Mouse (Mus musculus): ENCODE results near the gene Slc32a1. TPM values are rescaled to one million over a fixed set of nuclear protein-coding genes. Genes with fewer than 3 reads are reported as not detected.

The Slc32a1 gene
- not detected in 2 replicates for polyA plus RNA-seq (2012; rRNA removed)

DNA sequence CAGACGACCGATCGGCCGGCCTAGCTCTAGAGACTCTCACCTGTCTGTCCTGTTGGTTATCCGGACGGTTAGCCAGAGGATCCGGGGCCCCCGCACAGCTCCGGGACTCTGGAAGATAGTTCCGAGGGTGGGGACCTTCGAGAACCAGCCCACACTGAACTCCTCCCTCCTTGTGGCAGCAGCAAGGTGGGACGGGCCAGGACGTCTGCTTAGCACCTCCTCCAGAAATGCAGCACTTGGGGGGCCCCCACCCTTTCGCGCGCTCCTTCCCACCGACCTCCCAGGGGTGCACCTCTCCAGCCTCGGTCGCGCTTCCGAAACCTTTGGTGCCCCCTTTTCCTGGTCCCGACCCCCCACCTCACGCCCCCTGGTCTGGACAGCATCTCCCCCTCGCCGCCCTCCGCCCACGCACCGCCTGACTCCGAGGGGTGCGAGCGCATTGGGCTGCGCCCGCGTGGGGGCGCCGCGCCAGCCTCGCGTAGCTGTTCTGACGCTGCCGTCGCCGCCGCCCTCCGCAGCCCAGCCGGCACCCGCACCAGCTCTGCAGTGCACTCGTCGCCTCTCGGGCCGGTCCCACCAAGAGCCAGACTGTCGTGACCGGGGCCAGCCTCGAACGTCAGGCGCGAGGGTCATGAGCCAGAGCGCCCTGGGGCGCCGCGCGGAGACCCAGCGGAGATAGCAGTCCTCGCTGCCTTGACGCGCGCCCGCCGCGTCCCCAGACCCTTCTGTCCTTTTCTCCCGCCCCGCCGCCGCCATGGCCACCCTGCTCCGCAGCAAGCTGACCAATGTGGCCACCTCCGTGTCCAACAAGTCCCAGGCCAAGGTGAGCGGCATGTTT, at the start of gene Slc32a1:
Slc32a1 (plus strand) TSS at position 280 of the 838 bp plus-strand sequence.

DNA sequence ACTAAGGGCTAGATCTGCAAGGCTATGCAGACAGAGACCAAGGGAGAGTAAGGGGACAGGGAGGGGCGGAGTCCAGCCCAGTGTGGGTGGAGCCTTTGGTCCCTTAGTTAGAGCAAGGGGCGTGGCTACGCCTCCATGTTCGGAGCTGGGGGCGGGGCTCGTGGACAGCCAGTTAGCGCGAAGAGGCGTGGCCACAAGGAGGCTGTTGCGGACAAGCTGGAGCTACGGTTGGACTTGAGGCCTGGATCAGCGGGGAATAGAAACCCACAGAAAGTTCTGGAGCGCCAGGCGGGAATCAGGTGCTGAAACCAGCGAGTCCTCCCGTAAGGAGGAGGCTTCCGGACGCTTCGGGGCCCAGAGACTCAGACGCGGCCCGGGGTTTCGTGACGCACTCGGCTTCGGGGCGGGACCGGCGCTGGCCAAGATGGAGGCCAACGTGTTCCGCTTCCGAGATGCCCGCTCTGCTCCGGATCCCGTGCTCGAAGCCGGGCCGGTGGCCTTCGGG, 14.2 kb downstream of the Slc32a1 start, which contains the start of gene Actr5:
Actr5 (plus strand) TSS at position 171 of the 505 bp plus-strand sequence.

DNA sequence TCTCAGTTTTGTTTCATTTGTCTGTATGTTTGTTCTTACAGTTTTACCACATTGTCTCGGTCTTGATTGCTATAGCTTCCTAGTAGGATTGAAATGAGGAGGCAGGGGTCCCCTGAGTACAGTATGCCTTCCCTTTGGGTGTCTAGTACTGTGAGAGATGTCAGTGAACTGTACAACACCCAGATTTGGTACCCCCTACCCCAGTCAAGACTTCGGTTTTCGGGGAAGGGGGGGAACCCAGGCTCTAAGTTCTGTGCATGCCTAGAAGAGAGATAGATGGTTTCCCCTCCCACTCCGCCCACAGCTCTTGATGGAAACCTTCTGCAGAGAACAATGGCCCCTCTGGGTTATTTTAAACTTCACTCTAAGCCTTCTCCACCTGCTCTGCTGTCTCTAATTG, 54.5 kb downstream of the Slc32a1 start, which contains the start of gene Ppp1r16b:
Ppp1r16b (plus strand) TSS at position 301 of the 400 bp plus-strand sequence.

Other genes starting within 250 kb of the Slc32a1 start
- 3.7 and 5.2 TPM in 2 replicates for gene Snhg11, start 235.1 kb upstream of the Slc32a1 start, polyA plus RNA-seq (2012; rRNA removed)
- 22.5 TPM in 2 replicates for gene Ralgapb, start 200.9 kb upstream of the Slc32a1 start, polyA plus RNA-seq (2012; rRNA removed)
- 2.0 and 2.2 TPM in 2 replicates for gene Adig, start 108.2 kb upstream of the Slc32a1 start, polyA plus RNA-seq (2012; rRNA removed)
- 0.10 TPM in 1 of 2 replicates, not detected in the other for gene Arhgap40, start 98.0 kb upstream of the Slc32a1 start, polyA plus RNA-seq (2012; rRNA removed)
- 8.4 and 8.5 TPM in 2 replicates for gene Actr5, start 14.1 kb downstream of the Slc32a1 start, polyA plus RNA-seq (2012; rRNA removed)
- gene Ppp1r16b, start 54.6 kb downstream of the Slc32a1 start, polyA plus RNA-seq (2012; rRNA removed), result 1.5 and 1.7 TPM in 2 replicates
- 36.0 and 38.2 TPM in 2 replicates for gene Fam83d, start 157.3 kb downstream of the Slc32a1 start, polyA plus RNA-seq (2012; rRNA removed)
- 18.3 and 20.2 TPM in 2 replicates for gene Dhx35, start 184.0 kb downstream of the Slc32a1 start, polyA plus RNA-seq (2012; rRNA removed)